Mouse (Mus musculus) liver, postnatal 0 days (tissue): Measurements from ENCODE around the gene Dnm3. TPM values are rescaled to one million over a fixed set of nuclear protein-coding genes. Genes with fewer than 3 reads are reported as not detected.
"Not testable (repeated sequence)": the region's sequence is repeated elsewhere in the genome, so short reads cannot be mapped to it uniquely, and the experiment has no call there.

Experiments
- ATAC-seq: fragments of 200-750 bp; cut with Nextera tagmentation; 2 replicates; pipeline ENCODE4 v1.8.0; 2017; ENCODE audit warnings: mild to moderate bottlenecking, moderate library complexity
- DNase-seq: peaks from one replicate; pipeline ENCODE4 v3.0.0-alpha.2; 2016
- H3K27ac ChIP-seq: fragments of 300-500 bp; sonication (generic); 2 replicates; pipeline ENCODE4 v1.5.1; 2014; ENCODE audit warnings: antibody characterized with exemption, moderate library complexity, mild to moderate bottlenecking, low read depth
- H3K27me3 ChIP-seq: fragments of 300-500 bp; sonication (generic); 2 replicates; pipeline ENCODE4 v1.6.1; 2014; ENCODE audit warnings: low read length, control low read depth, mixed read lengths; ENCODE audit not compliant: insufficient read depth
- H3K36me3 ChIP-seq: fragments of 300-500 bp; sonication (generic); replicated peaks from 2 replicates; pipeline ENCODE4 v1.6.1; 2014; ENCODE audit warnings: mild to moderate bottlenecking, control low read depth, low read length, moderate library complexity, mixed read lengths; ENCODE audit not compliant: insufficient read depth
- H3K4me1 ChIP-seq: fragments of 300-500 bp; sonication (generic); 2 replicates; pipeline ENCODE4 v1.6.1; 2014; ENCODE audit warnings: antibody characterized with exemption, mild to moderate bottlenecking, control low read depth; ENCODE audit not compliant: insufficient read depth
- H3K4me2 ChIP-seq: fragments of 300-500 bp; sonication (generic); 2 replicates; pipeline ENCODE4 v1.6.1; 2014; ENCODE audit warnings: low read depth, mild to moderate bottlenecking, low read length, moderate library complexity, mixed read lengths
- H3K4me3 ChIP-seq: fragments of 300-500 bp; sonication (generic); 2 replicates; pipeline ENCODE4 v1.5.1; 2014; ENCODE audit warnings: low read depth, low read length
- H3K9ac ChIP-seq: fragments of 300-500 bp; sonication (generic); replicated peaks from 2 replicates; pipeline ENCODE4 v1.6.1; 2014; ENCODE audit warnings: mild to moderate bottlenecking, moderate library complexity
- H3K9me3 ChIP-seq: fragments of 300-500 bp; sonication (generic); 2 replicates; pipeline ENCODE4 v1.6.1; 2016; ENCODE audit warnings: mild to moderate bottlenecking, control low read depth, low read length, mixed read lengths
- CTCF ChIP-seq: sonication (generic); IDR thresholded peaks from 2 replicates; pipeline ENCODE4 v1.5.1; 2016; ENCODE audit warnings: antibody characterized with exemption, low read depth
- EP300 ChIP-seq: IDR thresholded peaks from 2 replicates; pipeline ENCODE4 v1.6.1; 2016; ENCODE audit warnings: antibody characterized with exemption, low read depth, mild to moderate bottlenecking
- WGBS: fragments of 180-500 bp; shearing (Covaris S2); extraction: QIAGEN DNeasy Blood & Tissue Kit; methylation state at CpG from one replicate; pipeline ENCODE4 v1.1.7; 2014; ENCODE audit not compliant: insufficient replicate concordance; 5-methylcytosine and 5-hydroxymethylcytosine counted together
- polyA plus RNA-seq: library from polyadenylated mRNA; unstranded; fragments of >200 nt; fragmentation: Nextera tagmentation; extraction: Ambion mirVana; gene quantifications from 2 replicates; pipeline ENCODE4 v1.2.1, GENCODE M21; 2015

Dnm3 gene
- polyA plus RNA-seq, 1 experiment from 2014 or later: 0.14 TPM

DNA sequence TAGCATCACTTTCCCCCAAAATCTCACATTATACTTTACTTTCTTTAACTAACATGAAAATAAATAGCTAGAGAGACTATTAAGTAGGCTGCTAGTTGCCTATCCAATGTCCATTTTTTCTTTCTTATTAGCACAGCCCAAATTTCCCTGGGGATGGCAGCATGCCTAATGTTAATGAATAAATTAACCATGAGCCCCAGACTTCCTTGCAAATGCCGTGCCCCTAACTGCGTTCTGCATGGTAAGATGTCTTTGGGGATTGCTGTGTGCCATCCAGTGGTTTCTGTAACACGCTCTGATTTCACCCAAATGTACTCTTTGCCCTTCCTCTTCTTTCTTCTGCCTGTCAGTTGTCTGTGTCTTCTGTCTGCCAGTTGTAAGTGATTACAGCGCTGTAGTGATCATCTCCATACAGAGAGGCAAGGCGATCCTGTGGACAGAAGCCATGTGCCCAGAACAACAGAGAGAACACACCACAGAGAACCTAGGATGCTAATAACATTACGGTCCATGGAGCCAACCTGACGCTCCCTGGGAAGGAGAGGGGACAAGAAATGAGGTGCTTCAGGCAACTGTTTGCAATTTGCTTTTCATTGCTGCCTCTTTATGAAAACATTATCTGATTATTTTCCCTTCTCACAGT lies 64.9 kb downstream of the Dnm3 start:
- ATAC-seq (no peak), DNase-seq (no peak)
- no peaks in the 10 kb centered on the region for H3K4me1 ChIP-seq
- TF ChIP-seq CTCF: no peak
- no peak for TF ChIP-seq EP300
- no peaks in the 10 kb centered on the region for H3K36me3 ChIP-seq
- 83% methylated on average over 7 of the region's 7 CpGs for WGBS
- no peaks in the 10 kb centered on the region for H3K9me3 ChIP-seq
- H3K9ac ChIP-seq: no peak overlapping the region
- no peak overlapping the region for H3K4me2 ChIP-seq
- no peak overlapping the region for H3K4me3 ChIP-seq
- H3K27me3 ChIP-seq: no peaks in the 10 kb centered on the region
- no peak overlapping the region for H3K27ac ChIP-seq

DNA sequence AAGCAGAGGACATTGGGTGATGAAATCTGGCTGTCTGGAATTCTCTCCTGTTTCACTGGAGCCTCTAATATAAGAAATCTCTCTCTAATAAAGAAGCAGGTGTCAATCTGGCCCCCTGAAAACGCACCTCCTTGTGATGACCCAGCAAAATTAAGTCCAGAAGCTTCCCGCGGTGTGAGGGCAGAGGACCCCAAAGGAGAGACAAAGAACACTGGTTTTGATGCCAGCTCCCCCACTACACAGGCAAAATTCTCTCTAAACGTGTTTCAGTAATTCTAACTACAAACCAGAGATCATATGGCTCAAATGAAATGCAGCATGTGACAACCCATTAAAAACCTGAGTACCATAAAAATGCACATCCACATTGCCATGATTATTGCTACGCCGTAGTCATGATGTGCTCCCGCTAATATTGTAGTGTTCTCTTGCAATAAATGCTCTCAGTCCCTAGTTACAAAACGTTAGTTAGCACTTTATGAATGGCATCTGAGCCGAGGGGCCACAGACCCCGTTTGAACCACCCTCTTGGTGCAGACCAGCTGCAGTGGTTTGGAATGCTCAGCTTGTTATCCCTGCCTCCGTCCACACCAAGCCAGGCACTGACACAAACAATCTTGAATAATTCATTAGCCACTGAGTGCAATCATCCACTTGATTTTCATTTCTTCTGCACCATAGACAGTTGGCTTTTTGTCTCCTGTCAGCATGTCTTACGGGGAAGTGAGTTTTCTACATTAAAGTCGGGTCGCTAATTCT lies 67.4 kb downstream of the Dnm3 start:
- ATAC-seq: no peak
- 77% methylated on average over 14 of the region's 14 CpGs for WGBS
- no peak overlapping the region for H3K4me2 ChIP-seq
- H3K9ac ChIP-seq: no peak overlapping the region
- H3K4me1 ChIP-seq: no peaks in the 10 kb centered on the region
- no peaks in the 10 kb centered on the region for H3K36me3 ChIP-seq
- no peaks in the 10 kb centered on the region for H3K27me3 ChIP-seq
- no peak overlapping the region for H3K4me3 ChIP-seq
- TF ChIP-seq EP300 (no peak), CTCF (no peak)
- no peak for DNase-seq
- no peaks in the 10 kb centered on the region for H3K9me3 ChIP-seq
- H3K27ac ChIP-seq: no peak overlapping the region

DNA sequence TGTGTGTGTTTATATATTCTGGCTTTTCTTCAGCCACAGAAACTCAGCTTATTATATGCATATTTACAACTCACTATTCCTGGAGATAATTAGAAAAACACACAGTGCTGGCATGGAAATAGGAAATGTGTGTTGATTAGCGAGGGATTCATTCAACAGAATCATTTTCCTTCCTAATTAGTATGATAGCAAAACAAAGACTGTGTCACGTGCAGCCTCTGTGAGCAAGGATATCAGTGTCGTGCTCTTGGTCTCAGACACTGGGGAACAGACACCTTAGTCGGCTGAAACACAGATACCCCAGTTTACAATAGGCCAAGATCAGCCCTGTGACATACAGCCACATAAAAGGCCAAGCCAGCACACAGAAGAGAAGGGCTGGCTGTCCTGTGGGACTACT lies 83.3 kb downstream of the Dnm3 start:
- Histone ChIP-seq H3K9me3 (no peaks in the 10 kb centered on the region), H3K36me3 (no peaks in the 10 kb centered on the region), H3K4me1 (no peaks in the 10 kb centered on the region), H3K27me3 (no peaks in the 10 kb centered on the region), H3K4me2 (no peak overlapping the region), H3K4me3 (no peak overlapping the region), H3K9ac (no peak overlapping the region), H3K27ac (no peak overlapping the region)
- ATAC-seq (no peak), DNase-seq (no peak)
- WGBS: 53% methylated on average over 4 of the region's 4 CpGs
- TF ChIP-seq EP300 (no peak), CTCF (no peak)

DNA sequence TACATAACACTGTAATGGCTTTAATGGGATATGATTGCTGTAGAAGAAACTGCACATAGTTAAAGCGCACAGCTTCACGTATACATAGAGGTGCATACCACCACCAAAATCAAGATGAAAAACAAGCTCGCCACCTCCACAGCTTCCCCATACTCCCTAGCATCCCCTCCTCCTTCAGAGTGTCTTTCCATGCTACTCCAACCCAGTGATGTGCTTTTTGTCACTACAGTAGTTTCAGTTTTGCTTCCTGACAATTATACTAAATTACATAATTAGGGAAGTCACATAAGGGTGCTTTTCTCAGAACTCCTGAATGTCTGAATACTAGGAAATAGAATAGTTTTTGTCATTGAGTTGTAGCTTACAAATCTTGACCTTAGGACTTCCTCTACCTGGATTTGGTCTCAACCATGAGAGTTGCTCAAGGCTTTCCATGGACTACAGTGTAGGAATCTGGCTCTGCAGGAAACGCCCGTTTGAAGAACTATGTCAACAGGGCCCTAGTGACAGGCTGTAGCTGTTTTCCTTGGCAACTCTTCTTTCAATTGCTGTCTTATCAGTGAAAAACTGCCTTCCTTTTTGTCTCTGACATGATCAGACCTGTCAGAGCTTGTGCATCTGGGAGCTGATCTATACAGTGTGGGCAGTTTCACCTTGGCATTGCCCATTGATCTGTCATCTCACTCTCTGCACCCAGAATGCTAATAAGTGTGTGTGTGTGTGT lies 89.2 kb downstream of the Dnm3 start:
- no peak overlapping the region for H3K27ac ChIP-seq
- H3K36me3 ChIP-seq: no peaks in the 10 kb centered on the region
- H3K9ac ChIP-seq: no peak overlapping the region
- H3K4me2 ChIP-seq: no peak overlapping the region
- WGBS: 60% methylated on average over 5 of the region's 5 CpGs
- no peak for TF ChIP-seq CTCF
- TF ChIP-seq EP300: no peak
- no peaks in the 10 kb centered on the region for H3K9me3 ChIP-seq
- no peak for DNase-seq
- no peaks in the 10 kb centered on the region for H3K4me1 ChIP-seq
- H3K4me3 ChIP-seq: no peak overlapping the region
- ATAC-seq: no peak
- no peaks in the 10 kb centered on the region for H3K27me3 ChIP-seq

DNA sequence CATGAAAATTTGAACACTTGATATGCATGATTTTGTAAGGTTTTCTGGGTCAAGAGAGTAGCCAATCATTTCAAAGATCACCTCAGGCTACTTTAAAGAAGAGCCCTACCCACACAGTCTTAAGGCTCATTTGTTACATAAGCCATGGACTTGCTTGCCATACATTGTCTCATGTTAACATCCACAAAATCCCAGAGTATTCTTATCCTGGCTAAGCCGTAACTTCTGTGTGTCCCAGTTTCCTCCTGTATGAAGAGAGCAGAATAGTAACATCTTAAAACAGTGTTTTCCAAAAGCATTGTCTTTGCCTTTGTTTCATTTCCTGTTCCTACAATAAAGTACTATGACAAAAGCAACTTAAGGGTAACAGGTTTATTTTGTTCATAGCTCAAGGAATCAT lies 104.8 kb downstream of the Dnm3 start:
- H3K27me3 ChIP-seq, H3K9me3 ChIP-seq, H3K27ac ChIP-seq, H3K9ac ChIP-seq, DNase-seq, H3K4me3 ChIP-seq, H3K4me2 ChIP-seq, H3K4me1 ChIP-seq, ATAC-seq, H3K36me3 ChIP-seq: not testable (repeated sequence)
- WGBS: 83% methylated on average over 1 of the region's 1 CpGs

DNA sequence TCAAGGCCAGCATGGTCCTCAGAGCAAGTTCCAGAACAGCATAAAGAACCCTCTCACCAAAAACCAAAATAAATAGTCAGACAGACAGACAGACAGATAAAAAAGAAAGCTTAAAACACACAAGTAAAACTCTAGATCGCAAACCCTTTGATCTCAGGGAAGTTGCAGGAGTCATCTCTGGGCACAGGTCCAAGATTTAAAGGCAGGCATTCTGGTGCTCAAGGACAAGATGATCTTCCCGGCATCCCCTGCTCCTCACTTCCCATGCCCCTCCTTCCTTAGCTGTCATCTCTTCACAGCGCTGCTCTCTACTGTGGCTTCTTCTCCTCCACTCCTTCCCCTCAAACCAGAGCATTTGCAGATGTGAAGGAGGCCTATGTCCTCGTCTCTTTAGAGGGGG lies 108.1 kb downstream of the Dnm3 start:
- no peaks in the 10 kb centered on the region for H3K36me3 ChIP-seq
- H3K27ac ChIP-seq: no peak overlapping the region
- 0 out of 2 replicates have a peak, but pooled peaks cover 2% of the 10 kb centered on the region for H3K4me1 ChIP-seq
- no peak overlapping the region for H3K4me3 ChIP-seq
- ATAC-seq (no peak), DNase-seq (no peak)
- no peak overlapping the region for H3K9ac ChIP-seq
- no peak overlapping the region for H3K4me2 ChIP-seq
- no peaks in the 10 kb centered on the region for H3K9me3 ChIP-seq
- WGBS: 52% methylated on average over 4 of the region's 4 CpGs
- no peaks in the 10 kb centered on the region for H3K27me3 ChIP-seq
- TF ChIP-seq CTCF: no peak
- no peak for TF ChIP-seq EP300
